Mouse (Mus musculus) testis, adult 2 months (tissue): ENCODE measurements at regions not wholly inside any gene's neighbourhood (a gene's known extent, or its start where the extent isn't known, plus 50 kb on each side); places are given as distances from the start of the nearest gene placed in this dataset.

ENCODE experiments used
- CTCF ChIP-seq: fragments of 200-500 bp; IDR thresholded peaks from 2 replicates; pipeline ENCODE4 v1.5.1; 2012; ENCODE audit warnings: low read depth, mild to moderate bottlenecking, inconsistent platforms, low read length, moderate library complexity; ENCODE audit not compliant: control insufficient read depth, insufficient read depth, insufficient replicate concordance
- POLR2A ChIP-seq: fragments of 200-500 bp; IDR thresholded peaks from 2 replicates; pipeline ENCODE4 v1.6.1; 2012; ENCODE audit warnings: low read depth, mild to moderate bottlenecking, inconsistent platforms, low read length, moderate library complexity; ENCODE audit not compliant: control insufficient read depth

DNA sequence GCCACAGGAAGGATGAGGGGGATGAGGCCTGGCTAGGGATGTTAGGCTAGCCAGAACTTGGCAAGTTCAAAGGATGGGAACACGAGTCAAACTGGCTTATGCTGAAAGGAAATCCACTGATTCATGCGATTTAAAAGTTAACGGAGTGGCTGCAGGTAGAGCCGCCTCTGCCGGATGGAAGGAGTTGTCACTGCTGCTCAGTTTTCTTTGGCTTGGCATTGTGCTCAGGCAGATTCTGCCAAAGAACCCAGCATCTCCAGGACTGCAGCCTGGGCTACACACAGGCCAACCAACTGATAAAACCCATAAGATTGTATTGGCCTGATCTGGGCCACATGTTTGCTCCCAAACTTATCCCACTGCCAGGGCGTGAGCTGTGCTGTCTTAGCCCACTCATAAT lies 105.3 kb upstream of the Aldh1a3 start:
- no peak for TF ChIP-seq CTCF
- TF ChIP-seq POLR2A, result no peak
